Mouse (Mus musculus) layer of hippocampus, adult 9-11 months (tissue): ENCODE results near the gene Dido1.

Source experiments
- DNase-seq: peaks from one replicate; pipeline ENCODE4 v3.0.0; 2022

Gene Dido1

GRCm38 (mm10) chr2:180709923-180710272 lies at the start of gene Dido1, which contains the start of gene Gid8:
TSS of gene Dido1 (minus strand) at chr2:180709999.
TSS of gene Gid8 (plus strand) at chr2:180710117.
- peak; percentile 95 for DNase-seq

- DNase-seq, result no peak
Observed at GRCm38 (mm10) chr2:180758513-180759263, 48.9 kb upstream of the Dido1 start.

- no peak for DNase-seq
Observed at GRCm38 (mm10) chr2:180756786-180757185, 47.0 kb upstream of the Dido1 start.

- no peak for DNase-seq
Observed at GRCm38 (mm10) chr2:180755896-180756295, 46.1 kb upstream of the Dido1 start.

- DNase-seq, result no peak
Observed at GRCm38 (mm10) chr2:180754976-180755688, 45.3 kb upstream of the Dido1 start.

- DNase-seq, result no peak
Observed at GRCm38 (mm10) chr2:180748904-180749303, 39.1 kb upstream of the Dido1 start.

GRCm38 (mm10) chr2:180746569-180747192 lies 36.9 kb upstream of the Dido1 start:
- no peak for DNase-seq

GRCm38 (mm10) chr2:180745248-180745927 lies 35.6 kb upstream of the Dido1 start:
- peak; percentile 69 for DNase-seq

- DNase-seq, result no peak
Observed at GRCm38 (mm10) chr2:180743321-180743720, 33.5 kb upstream of the Dido1 start.

- no peak for DNase-seq
Observed at GRCm38 (mm10) chr2:180742820-180743219, 33.0 kb upstream of the Dido1 start.

GRCm38 (mm10) chr2:180741421-180741820 lies 31.6 kb upstream of the Dido1 start:
- no peak for DNase-seq

GRCm38 (mm10) chr2:180740349-180740748 lies 30.6 kb upstream of the Dido1 start:
- no peak for DNase-seq

- no peak for DNase-seq
Observed at GRCm38 (mm10) chr2:180737984-180738383, 28.2 kb upstream of the Dido1 start.

GRCm38 (mm10) chr2:180735232-180735631 lies 25.4 kb upstream of the Dido1 start:
- no peak for DNase-seq

GRCm38 (mm10) chr2:180731984-180732383 lies 22.2 kb upstream of the Dido1 start:
- DNase-seq, result no peak

GRCm38 (mm10) chr2:180731036-180731435 lies 21.2 kb upstream of the Dido1 start:
- no peak for DNase-seq

- no peak for DNase-seq
Observed at GRCm38 (mm10) chr2:180727613-180728021, 17.8 kb upstream of the Dido1 start.

GRCm38 (mm10) chr2:180726658-180727442 lies 17.1 kb upstream of the Dido1 start:
- peak; percentile 49 for DNase-seq

- DNase-seq, result no peak
Observed at GRCm38 (mm10) chr2:180725856-180726629, 16.2 kb upstream of the Dido1 start.

GRCm38 (mm10) chr2:180725414-180725778 lies 15.6 kb upstream of the Dido1 start:
- DNase-seq, result no peak

- DNase-seq, result peak; percentile 42
Observed at GRCm38 (mm10) chr2:180724585-180725413, 15.0 kb upstream of the Dido1 start, which contains the start of gene Slc17a9. TSS of gene Slc17a9 (plus strand) at chr2:180725263.
